Mouse (Mus musculus) G1E (cell line): ENCODE measurements around the gene Fblim1.

ENCODE experiments used
- CTCF ChIP-seq: IDR thresholded peaks from 2 replicates; pipeline ENCODE4 v1.5.1; 2012; ENCODE audit warnings: low read depth, low read length, inconsistent platforms, mixed read lengths
- GATA1 ChIP-seq: IDR thresholded peaks from 2 replicates; pipeline ENCODE4 v1.6.1; 2012; ENCODE audit warnings: borderline replicate concordance, low read length, inconsistent platforms, mixed read lengths
- GATA2 ChIP-seq: IDR thresholded peaks from 2 replicates; pipeline ENCODE4 v1.6.1; 2012; ENCODE audit warnings: low read depth, low read length, inconsistent platforms, borderline replicate concordance
- POLR2AphosphoS5 ChIP-seq: IDR thresholded peaks from 2 replicates; pipeline ENCODE4 v1.6.1; 2012; ENCODE audit warnings: low read depth, low read length, inconsistent platforms; ENCODE audit not compliant: insufficient replicate concordance

DNA sequence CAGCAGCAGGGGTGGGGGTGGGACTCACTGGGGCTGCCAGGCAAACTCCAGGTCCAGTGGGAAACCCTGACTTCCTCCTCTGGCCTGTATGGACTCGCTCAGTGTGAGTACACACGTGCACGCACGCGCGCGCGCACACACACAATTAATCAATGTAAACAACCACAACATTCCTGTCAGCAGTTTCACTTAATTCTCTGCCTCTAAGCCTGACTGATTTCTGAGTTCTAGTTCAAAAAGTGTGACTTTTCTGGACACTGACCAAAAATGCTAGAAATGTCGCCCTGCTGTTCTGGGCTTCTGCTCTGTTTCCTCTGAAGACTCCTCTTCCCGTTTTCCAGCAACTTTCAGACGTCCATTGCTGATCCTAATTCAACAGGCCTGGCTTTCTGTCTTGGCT, 43.6 kb downstream of the Fblim1 start:
- TF ChIP-seq POLR2AphosphoS5, result no peak
- TF ChIP-seq CTCF, result no peak
- TF ChIP-seq GATA2, result no peak
- no peak for TF ChIP-seq GATA1
